Comparison of ENCODE assay signal across 11 mouse cellular contexts in the genomic region with DNA sequence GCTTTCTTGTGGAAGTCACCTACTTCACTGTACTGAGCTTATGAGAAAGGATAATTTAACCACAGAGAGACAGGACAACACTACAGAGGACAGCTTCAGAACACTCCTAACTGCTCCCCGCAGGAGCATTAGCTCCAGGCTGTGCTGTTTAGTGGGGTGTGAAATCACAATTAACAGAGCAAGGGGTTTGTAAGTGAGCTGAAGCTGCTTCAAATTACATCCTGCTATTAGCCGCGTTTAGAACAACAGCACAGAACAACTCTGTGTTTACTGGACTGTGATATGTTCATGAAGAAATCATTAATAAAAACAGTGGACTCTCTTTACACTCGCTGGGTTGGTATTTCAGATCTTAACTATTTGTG.
DNase-seq lines count a peak whose midpoint lies in the region; ATAC-seq lines count a peak whose summit lies in the region.
"Had no signal": no experiment of that assay in that cellular context is flagged by ENCODE, and none has a peak within 500 bp of the region (broad histone marks: within the 10 kb centered on the region; RNA-seq: fewer than 3 reads in every experiment).

No protein-coding gene starts in this region.

- peak overlapping the region; percentile 59; the same call in 1 of the 2 replicates for H3K27ac ChIP-seq in kidney, embryonic 16.5 days (ENCODE audit: low read length)
- peak overlapping the region; percentile 29 for H3K27ac ChIP-seq in hindbrain, embryonic 14.5 days
- H3K27ac ChIP-seq in neural tube, embryonic 14.5 days (ENCODE audit: low read depth, low read length): no peak overlapping the region
- H3K27ac ChIP-seq: stomach, embryonic 15.5 days had no signal

- no peak overlapping the region for H3K4me3 ChIP-seq in kidney, embryonic 16.5 days (ENCODE audit: low read length)
- H3K4me3 ChIP-seq in hindbrain, embryonic 14.5 days (replicated peaks; ENCODE audit: low read length): no peak overlapping the region
- H3K4me3 ChIP-seq in neural tube, embryonic 14.5 days (ENCODE audit: low read depth, low read length): no peak overlapping the region
- H3K4me3 ChIP-seq: heart, embryonic 12.5 days; stomach, embryonic 15.5 days had no signal

- H3K9ac ChIP-seq in kidney, embryonic 16.5 days (replicated peaks; ENCODE audit: low read length): no peak overlapping the region
- H3K9ac ChIP-seq in hindbrain, embryonic 14.5 days: no peak overlapping the region
- no peak overlapping the region for H3K9ac ChIP-seq in neural tube, embryonic 14.5 days (replicated peaks; ENCODE audit: low read depth, low read length)
- H3K9ac ChIP-seq: heart, embryonic 12.5 days; stomach, embryonic 15.5 days had no signal

- no peak for DNase-seq in kidney, adult 11 months
- DNase-seq in embryo, embryonic 10.5 days (ENCODE audit: low spot score): peak; percentile 8
- DNase-seq in hindbrain, embryonic 14.5 days (ENCODE audit: low spot score): peak; percentile 59
- no peak for DNase-seq in heart, postnatal 4 days
- DNase-seq in urinary bladder, postnatal 10 days (ENCODE audit: low spot score): no peak
- DNase-seq in ovary, postnatal 14 days (ENCODE audit: low spot score): no peak
- DNase-seq: lung, postnatal 14 days had no signal

- no peaks in the 10 kb centered on the region for H3K36me3 ChIP-seq in kidney, embryonic 16.5 days (ENCODE audit: insufficient read depth, low read length)
- H3K36me3 ChIP-seq in hindbrain, embryonic 14.5 days (replicated peaks; ENCODE audit: control insufficient read depth, insufficient read depth): no peaks in the 10 kb centered on the region
- H3K36me3 ChIP-seq in neural tube, embryonic 14.5 days (ENCODE audit: control insufficient read depth, insufficient read depth, low read length): no peaks in the 10 kb centered on the region
- H3K36me3 ChIP-seq: heart, embryonic 12.5 days; stomach, embryonic 15.5 days had no signal

- ATAC-seq in kidney, embryonic 16.5 days (ENCODE audit: low FRiP score, low TSS enrichment): peak; percentile 95
- ATAC-seq in hindbrain, embryonic 14.5 days (ENCODE audit: low FRiP score): peak; percentile 90
- peak; percentile 91 for ATAC-seq in neural tube, embryonic 14.5 days (ENCODE audit: low read depth)

- no peaks in the 10 kb centered on the region for H3K27me3 ChIP-seq in kidney, embryonic 16.5 days (ENCODE audit: insufficient read depth, low read length)
- H3K27me3 ChIP-seq in hindbrain, embryonic 14.5 days (ENCODE audit: control insufficient read depth, insufficient read depth, low read length): no peaks in the 10 kb centered on the region
- no peaks in the 10 kb centered on the region for H3K27me3 ChIP-seq in neural tube, embryonic 14.5 days (ENCODE audit: control insufficient read depth, insufficient read depth, low read length)
- H3K27me3 ChIP-seq: heart, embryonic 12.5 days; stomach, embryonic 15.5 days had no signal

- H3K9me3 ChIP-seq in kidney, embryonic 16.5 days (ENCODE audit: low read length): no peaks in the 10 kb centered on the region
- no peaks in the 10 kb centered on the region for H3K9me3 ChIP-seq in hindbrain, embryonic 14.5 days (ENCODE audit: control insufficient read depth, low read length)
- no peaks in the 10 kb centered on the region for H3K9me3 ChIP-seq in neural tube, embryonic 14.5 days (ENCODE audit: control insufficient read depth, low read length)
- H3K9me3 ChIP-seq: heart, embryonic 12.5 days; stomach, embryonic 15.5 days had no signal

- H3K4me1 ChIP-seq in kidney, embryonic 16.5 days (ENCODE audit: insufficient read depth, low read length): peaks cover 10% of the 10 kb centered on the region
- peaks cover 4% of the 10 kb centered on the region; the same call in 1 of the 2 replicates for H3K4me1 ChIP-seq in hindbrain, embryonic 14.5 days (replicated peaks; ENCODE audit: control insufficient read depth, insufficient read depth, low read length)
- H3K4me1 ChIP-seq in neural tube, embryonic 14.5 days (ENCODE audit: control insufficient read depth, insufficient read depth, low read length): peaks cover 9% of the 10 kb centered on the region; the same call in 1 of the 2 replicates
- H3K4me1 ChIP-seq: stomach, embryonic 15.5 days had no signal

- WGBS in kidney, embryonic 16.5 days: 8% methylated on average over 4 of the region's 4 CpGs
- 7% methylated on average over 4 of the region's 4 CpGs for WGBS in hindbrain, embryonic 14.5 days
- WGBS in neural tube, embryonic 14.5 days: 3% methylated on average over 4 of the region's 4 CpGs

- 0 out of 2 replicates have a peak overlapping the region, but pooled peaks have one; percentile 21 for H3K4me2 ChIP-seq in kidney, embryonic 16.5 days (replicated peaks; ENCODE audit: low read depth, low read length)
- H3K4me2 ChIP-seq in hindbrain, embryonic 14.5 days (replicated peaks): peak overlapping the region; percentile 13; the same call in 1 of the 2 replicates
- 0 out of 2 replicates have a peak overlapping the region, but pooled peaks have one; percentile 5 for H3K4me2 ChIP-seq in neural tube, embryonic 14.5 days (ENCODE audit: low read depth, low read length)
- H3K4me2 ChIP-seq: heart, embryonic 12.5 days; stomach, embryonic 15.5 days had no signal

Comparison
In these comparisons a context has a peak if more than half of its experiments do, and no peak if none do; other contexts are left out.
1. DNase-seq: peak in embryo, embryonic 10.5 days (single experiment) and hindbrain, embryonic 14.5 days (single experiment); none in kidney, adult 11 months (single experiment), heart, postnatal 4 days (single experiment), urinary bladder, postnatal 10 days (single experiment) and ovary, postnatal 14 days (single experiment).
2. Peak in every context shown above with its lines, with median percentiles within 50 percentile points of each other: ATAC-seq and H3K4me2 ChIP-seq.